Mouse (Mus musculus) heart, postnatal 25 days (tissue): ENCODE data around the gene Usp25. TPM values are rescaled to one million over a fixed set of nuclear protein-coding genes. Genes with fewer than 3 reads are reported as not detected.

Experiments used
- DNase-seq: peaks from one replicate; pipeline ENCODE4 v3.0.0; 2022; ENCODE audit warnings: low spot score
- intact Hi-C: fragments of 180-260 bp; cut with DNase I; formaldehyde crosslinking; loops from one replicate; pipeline ENCODE4 v1.15.1; 2025
- total RNA-seq, 2 experiments: library from RNA; stranded (reverse); gene quantifications; 2 replicates each; pipeline ENCODE4 v1.2.3; 2021

Gene Usp25
- total RNA-seq: 10 to 100 TPM; 78.2 to 83.5 TPM

- peak; percentile 85 for DNase-seq
- intact Hi-C loops: loop anchor here (2.0 to 10.0 kb wide), 2 partner anchors 15 to 639 kb away; partner anchors contain the start of gene Nrip1
These were observed at the start of gene Usp25 for GRCm38 (mm10) chr16:77013427-77014320. Usp25 (plus strand) TSS chr16:77013706.

GRCm38 (mm10) chr16:76967593-76968275 is 45.8 kb upstream of the Usp25 start:
- intact Hi-C loops: no loop called here

GRCm38 (mm10) chr16:76971211-76971610 is 42.3 kb upstream of the Usp25 start:
- DNase-seq: no peak
- intact Hi-C loops: no loop called here

More at GRCm38 (mm10) chr16:76967593-76968275, 45.8 kb upstream of the Usp25 start:
- DNase-seq: no peak

GRCm38 (mm10) chr16:76976787-76977430 is 36.6 kb upstream of the Usp25 start:
- intact Hi-C loops: no loop called here
- no peak for DNase-seq

- intact Hi-C loops: no loop called here
- DNase-seq: no peak
These were observed 29.8 kb upstream of the Usp25 start for GRCm38 (mm10) chr16:76983696-76984095.

GRCm38 (mm10) chr16:76987711-76988110 is 25.8 kb upstream of the Usp25 start:
- intact Hi-C loops: no loop called here
- DNase-seq: no peak

- intact Hi-C loops: no loop called here
- DNase-seq: no peak
These were observed 9.6 kb upstream of the Usp25 start for GRCm38 (mm10) chr16:77003900-77004299.

GRCm38 (mm10) chr16:77009173-77009572 is 4.3 kb upstream of the Usp25 start:
- intact Hi-C loops: no loop called here
- DNase-seq: no peak

GRCm38 (mm10) chr16:77014321-77015211 is 1.1 kb downstream of the Usp25 start:
- DNase-seq: no peak
- intact Hi-C loops: loop anchor here (2.0 to 10.0 kb wide), 4 partner anchors 14 to 640 kb away; partner anchors contain the start of gene Nrip1

GRCm38 (mm10) chr16:77015380-77016346 is 2.2 kb downstream of the Usp25 start:
- no peak for DNase-seq
- intact Hi-C loops: loop anchor here (2.0 to 10.0 kb wide), 4 partner anchors 13 to 641 kb away; partner anchors contain the start of gene Nrip1

- intact Hi-C loops: loop anchor here (5.0 to 10.0 kb wide), 3 partner anchors 44 to 643 kb away; partner anchors contain the start of gene Nrip1
- no peak for DNase-seq
These were observed 4.4 kb downstream of the Usp25 start for GRCm38 (mm10) chr16:77017931-77018330.

- no peak for DNase-seq
- intact Hi-C loops: loop anchor here (10.0 kb wide), 1 partner anchor 1255 kb away; the partner anchor contains the start of gene Hspa13
These were observed 6.7 kb downstream of the Usp25 start for GRCm38 (mm10) chr16:77020190-77020589.

- intact Hi-C loops: loop anchor here (10.0 kb wide), 1 partner anchor 1259 kb away; the partner anchor contains the start of gene Hspa13
- DNase-seq: no peak
These were observed 10.3 kb downstream of the Usp25 start for GRCm38 (mm10) chr16:77023627-77024379.

GRCm38 (mm10) chr16:77026099-77026498 is 12.6 kb downstream of the Usp25 start:
- no peak for DNase-seq
- intact Hi-C loops: loop anchor here (10.0 kb wide), 1 partner anchor 1261 kb away; the partner anchor contains the start of gene Hspa13

GRCm38 (mm10) chr16:77026933-77027332 is 13.4 kb downstream of the Usp25 start:
- intact Hi-C loops: loop anchor here (10.0 kb wide), 1 partner anchor 1262 kb away; the partner anchor contains the start of gene Hspa13
- DNase-seq: no peak

GRCm38 (mm10) chr16:77027976-77028686 is 14.6 kb downstream of the Usp25 start:
- intact Hi-C loops: loop anchor here (2.0 to 10.0 kb wide), 2 partner anchors 13 to 1263 kb away; partner anchors contain the start of gene Hspa13

More at GRCm38 (mm10) chr16:77027976-77028686, 14.6 kb downstream of the Usp25 start:
- no peak for DNase-seq
